22 mouse cellular contexts compared by ENCODE assay signal in the genomic region with DNA sequence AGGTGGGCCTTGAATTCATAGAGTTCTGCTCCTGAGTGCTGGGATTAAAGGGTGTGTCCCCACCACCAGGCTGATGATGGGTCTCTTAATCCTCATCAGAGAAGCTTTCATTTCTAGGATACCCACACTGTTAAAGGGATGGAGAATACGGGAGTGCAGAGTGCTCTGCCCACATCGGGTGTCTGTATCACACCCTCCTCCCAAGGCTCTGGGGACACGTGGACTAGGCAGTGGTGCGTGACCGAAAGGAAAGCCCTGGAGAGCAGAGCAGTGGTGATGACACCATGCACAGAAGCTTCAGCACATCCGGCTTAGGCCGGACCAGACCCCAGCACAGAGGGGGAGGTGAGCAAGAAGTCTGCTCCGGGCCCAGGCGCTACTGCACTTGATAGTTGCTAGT. TPM values are rescaled to one million over a fixed set of nuclear protein-coding genes. Genes with fewer than 3 reads are reported as not detected.
DNase-seq lines count a peak whose midpoint lies in the region; ATAC-seq lines count a peak whose summit lies in the region.
"Had no signal": no experiment of that assay in that cellular context is flagged by ENCODE, and none has a peak within 500 bp of the region (broad histone marks: within the 10 kb centered on the region; RNA-seq: fewer than 3 reads in every experiment).

No protein-coding gene starts in this region.

- peaks cover 3% of the 10 kb centered on the region; the same call in 1 of the 2 replicates for H3K9me3 ChIP-seq in megakaryocyte, embryonic 14.5 days
- H3K9me3 ChIP-seq in heart, embryonic 12.5 days (replicated peaks) = no peaks in the 10 kb centered on the region
- H3K9me3 ChIP-seq: forebrain, embryonic 10.5 days; hindbrain, embryonic 15.5 days; intestine, embryonic 15.5 days; limb, embryonic 10.5 days; neural tube, embryonic 15.5 days had no signal

- DNase-seq in frontal cortex, postnatal 14 days (ENCODE audit: low spot score in 2 of 2) = no peak
- DNase-seq in ZHBTc4 (ENCODE audit: low read depth, low spot score) = peak; percentile 23
- DNase-seq in kidney, postnatal 10 days = peak; percentile 22
- no peak for DNase-seq in heart, adult 18-20 months
- DNase-seq: adrenal gland, adult 8-10 months; cerebellum, postnatal 10 days; heart, postnatal 4 days; liver; thymus, adult 18-20 months; thymus, postnatal 36 days had no signal

- no peaks in the 10 kb centered on the region for H3K27me3 ChIP-seq in megakaryocyte, embryonic 14.5 days (replicated peaks)
- no peaks in the 10 kb centered on the region for H3K27me3 ChIP-seq in heart, embryonic 12.5 days (replicated peaks)
- H3K27me3 ChIP-seq: hindbrain, embryonic 15.5 days; intestine, embryonic 15.5 days; neural tube, embryonic 15.5 days had no signal

- peaks cover 71% of the 10 kb centered on the region for H3K4me1 ChIP-seq in megakaryocyte, embryonic 14.5 days
- peaks cover 29% of the 10 kb centered on the region for H3K4me1 ChIP-seq in heart, embryonic 12.5 days (replicated peaks)
- H3K4me1 ChIP-seq: limb, embryonic 10.5 days had no signal

- H3K4me3 ChIP-seq in megakaryocyte, embryonic 14.5 days (replicated peaks) = peak overlapping the region; percentile 51
- no peak overlapping the region for H3K4me3 ChIP-seq in heart, embryonic 12.5 days
- H3K4me3 ChIP-seq: forebrain, embryonic 10.5 days; hindbrain, embryonic 15.5 days; intestine, embryonic 15.5 days; layer of hippocampus, adult 2 months; limb, embryonic 10.5 days; neural tube, embryonic 15.5 days had no signal

- H3K9ac ChIP-seq in heart, embryonic 12.5 days = no peak overlapping the region
- H3K9ac ChIP-seq: hindbrain, embryonic 15.5 days; intestine, embryonic 15.5 days; neural tube, embryonic 15.5 days had no signal

- H3K27ac ChIP-seq in heart, embryonic 12.5 days (ENCODE audit: poor library complexity, severe bottlenecking) = no peak overlapping the region
- H3K27ac ChIP-seq: forebrain, embryonic 10.5 days; hindbrain, embryonic 15.5 days; intestine, embryonic 15.5 days; layer of hippocampus, adult 2 months; limb, embryonic 10.5 days; neural tube, embryonic 15.5 days had no signal

- WGBS in heart, embryonic 12.5 days = 83% methylated on average over 9 of the region's 9 CpGs

- H3K4me2 ChIP-seq in heart, embryonic 12.5 days = no peak overlapping the region
- H3K4me2 ChIP-seq: hindbrain, embryonic 15.5 days; intestine, embryonic 15.5 days; neural tube, embryonic 15.5 days had no signal

- ATAC-seq in frontal cortex, adult (ENCODE audit: low TSS enrichment) = peak; percentile 30; the same call in 1 of the 2 replicates
- ATAC-seq in megakaryocyte, adult 5-6 weeks (ENCODE audit: poor library complexity, severe bottlenecking) = no peak
- no peak for ATAC-seq in heart, embryonic 12.5 days (ENCODE audit: insufficient number of reproducible peaks, low FRiP score)
- ATAC-seq: forebrain, embryonic 16.5 days; intestine, embryonic 15.5 days; lung, postnatal 0 days had no signal

- peaks cover 71% of the 10 kb centered on the region for H3K36me3 ChIP-seq in megakaryocyte, embryonic 14.5 days (replicated peaks; ENCODE audit: low read length)
- H3K36me3 ChIP-seq in heart, embryonic 12.5 days = peaks cover 29% of the 10 kb centered on the region

RNA-seq across cellular contexts. Expression of a gene that starts 10.5 kb away (rescaled TPM):
- polyA plus RNA-seq in megakaryocyte, embryonic 14.5 days (2012; ENCODE audit: insufficient read depth, low replicate concordance) = 2.2 TPM in 1 of 2 replicates, not detected in the other
- total RNA-seq in megakaryocyte, adult 5-6 weeks (2015) = 42.8 and 46.4 TPM in 2 replicates
- 77.7 and 78.4 TPM in 2 replicates for total RNA-seq in megakaryocyte, adult 5-6 weeks (2017)
- polyA plus RNA-seq in heart, embryonic 12.5 days (2016; fragmentation: Nextera tagmentation; extraction: Ambion mirVana) = 37.7 and 38.1 TPM in 2 replicates
- 10 to 100 TPM; 22.2 to 24.3 TPM for total RNA-seq in heart, adult 18-20 months (2021)

RNA-seq across cellular contexts. Expression of a gene that starts 16.5 kb away (rescaled TPM):
- polyA plus RNA-seq in megakaryocyte, embryonic 14.5 days (2012; ENCODE audit: insufficient read depth, low replicate concordance) = 5.2 TPM in 1 of 2 replicates, not detected in the other
- total RNA-seq in megakaryocyte, adult 5-6 weeks (2015) = 3.9 and 4.1 TPM in 2 replicates
- total RNA-seq in megakaryocyte, adult 5-6 weeks (2017) = 3.1 and 3.2 TPM in 2 replicates
- 18.0 and 18.8 TPM in 2 replicates for polyA plus RNA-seq in heart, embryonic 12.5 days (2016; fragmentation: Nextera tagmentation; extraction: Ambion mirVana)
- total RNA-seq in heart, adult 18-20 months (2021) = 10 to 100 TPM; 10.8 to 14.7 TPM

RNA-seq across cellular contexts. Expression of a gene that starts 38.5 kb away (rescaled TPM):
- 2.3 and 3.9 TPM in 2 replicates for polyA plus RNA-seq in megakaryocyte, embryonic 14.5 days (2012; ENCODE audit: insufficient read depth, low replicate concordance)
- total RNA-seq in megakaryocyte, adult 5-6 weeks (2015) = 28.2 and 34.0 TPM in 2 replicates
- 47.8 and 48.3 TPM in 2 replicates for total RNA-seq in megakaryocyte, adult 5-6 weeks (2017)
- polyA plus RNA-seq in heart, embryonic 12.5 days (2016; fragmentation: Nextera tagmentation; extraction: Ambion mirVana) = 37.4 and 38.8 TPM in 2 replicates
- total RNA-seq in heart, adult 18-20 months (2021) = 10 to 100 TPM; 20.3 to 23.4 TPM

Comparison
In these comparisons a context has a peak if more than half of its experiments do, and no peak if none do; other contexts are left out.
1. DNase-seq: peak in ZHBTc4 (single experiment) and kidney, postnatal 10 days (single experiment); none in frontal cortex, postnatal 14 days (0 of 2) and heart, adult 18-20 months (0 of 2).